Mouse (Mus musculus) layer of hippocampus, adult 11-12 months (tissue): ENCODE results near the gene Mup18.
"Not testable (repeated sequence)": the region's sequence is repeated elsewhere in the genome, so short reads cannot be mapped to it uniquely, and the experiment has no call there.

Source experiments
- DNase-seq: peaks from one replicate; pipeline ENCODE4 v3.0.0; 2022; ENCODE audit warnings: low spot score

The Mup18 gene

GRCm38 (mm10) chr4:61674036-61674435, at the start of gene Mup18:
Mup18 (minus strand) TSS chr4:61674136.
- DNase-seq: not testable (repeated sequence)

- not testable (repeated sequence) for DNase-seq
Measured at GRCm38 (mm10) chr4:61714296-61714695, 40.4 kb upstream of the Mup18 start.
